Mouse (Mus musculus) CD4-positive helper T cell, adult 2 months (primary cell): ENCODE data around the gene Bbox1.

ENCODE experiments used
- DNase-seq: peaks from one replicate; pipeline ENCODE4 v3.0.0-alpha.2; 2012; ENCODE audit warnings: low read depth, missing footprints, low spot score

The Bbox1 gene

DNA sequence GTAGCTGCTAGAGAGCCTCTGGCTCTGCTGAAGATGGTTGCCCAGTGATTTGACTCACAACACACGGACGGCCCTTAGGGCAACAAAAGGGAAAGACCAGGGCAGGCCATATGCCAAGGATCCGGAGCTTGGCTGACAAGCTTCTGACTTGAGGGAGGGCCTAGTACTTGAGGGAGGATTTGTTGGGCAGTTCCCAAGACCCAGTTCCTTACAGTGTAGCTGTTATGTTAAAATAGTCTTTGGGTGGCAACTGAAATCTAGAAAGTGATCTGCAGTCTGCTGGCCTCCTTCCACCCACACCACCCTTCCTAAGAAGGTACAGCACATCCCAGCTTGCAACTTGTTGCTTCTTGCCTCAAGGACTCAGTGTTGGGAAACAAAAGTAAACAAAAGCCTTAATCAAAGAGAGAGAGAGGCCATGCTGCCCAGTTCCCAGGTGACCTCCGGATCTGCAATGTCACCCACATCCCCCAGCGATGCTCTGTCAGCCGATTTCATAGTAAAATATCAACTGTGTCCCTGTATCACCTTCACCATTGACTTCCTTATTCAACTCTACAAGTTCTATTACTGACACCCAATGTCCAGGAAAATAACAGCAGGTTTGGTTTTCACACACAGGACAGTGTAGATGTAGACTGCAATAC, at the start of gene Bbox1:
Gene Bbox1, minus strand, starts transcription at position 52 of the 647 bp plus-strand sequence.
- no peak for DNase-seq

GRCm38 (mm10) chr2:110363855-110364254, 49.5 kb upstream of the Bbox1 start:
- DNase-seq: no peak

GRCm38 (mm10) chr2:110362432-110363283, 48.3 kb upstream of the Bbox1 start, which contains the start of gene Fibin:
Fibin (minus strand) TSS chr2:110363183.
- no peak for DNase-seq

- DNase-seq: no peak
Measured at GRCm38 (mm10) chr2:110353302-110353970, 39.1 kb upstream of the Bbox1 start.

GRCm38 (mm10) chr2:110351843-110352251, 37.5 kb upstream of the Bbox1 start:
- DNase-seq: no peak

GRCm38 (mm10) chr2:110351406-110351805, 37.0 kb upstream of the Bbox1 start:
- no peak for DNase-seq

DNA sequence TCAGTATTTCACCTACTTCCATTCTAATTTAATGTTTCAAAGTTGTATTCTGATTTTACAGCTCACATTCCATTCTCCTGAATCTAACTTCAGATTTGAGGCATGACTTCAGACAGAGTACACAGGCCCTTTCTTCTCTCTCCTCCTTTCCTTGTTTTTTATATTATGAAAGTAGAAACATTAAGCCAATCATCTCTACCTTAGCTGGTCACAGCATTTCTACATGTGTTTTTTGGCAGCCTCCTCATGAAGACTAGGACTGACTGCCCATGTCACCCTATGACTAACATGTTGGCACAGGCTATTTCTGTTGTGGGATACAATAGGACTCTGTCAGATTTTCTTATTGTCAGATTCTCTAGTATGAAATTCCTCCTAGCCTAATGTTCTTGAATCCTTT, 14.6 kb upstream of the Bbox1 start:
- DNase-seq: no peak

DNA sequence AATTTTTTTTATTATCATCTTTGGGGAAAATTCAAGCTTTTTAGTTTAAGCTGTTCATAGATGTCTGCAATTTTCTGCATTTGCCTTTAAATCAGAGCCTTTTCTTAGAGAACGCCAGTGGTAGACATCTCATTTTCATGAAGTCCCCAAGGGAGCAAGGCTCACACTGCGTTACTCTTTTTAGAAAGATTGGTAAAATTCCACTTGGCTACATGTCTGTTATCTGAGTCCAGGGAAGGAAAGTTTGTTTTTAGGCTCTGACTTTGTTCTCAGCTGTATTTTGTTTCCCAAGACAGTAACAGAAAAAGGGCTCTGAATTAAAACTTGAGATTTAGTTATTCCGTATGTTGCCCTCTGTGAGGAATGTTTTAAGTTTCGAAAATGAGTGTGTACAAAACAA, 5.6 kb upstream of the Bbox1 start:
- DNase-seq: no peak

GRCm38 (mm10) chr2:110319266-110319665, 4.9 kb upstream of the Bbox1 start:
- DNase-seq: no peak

DNA sequence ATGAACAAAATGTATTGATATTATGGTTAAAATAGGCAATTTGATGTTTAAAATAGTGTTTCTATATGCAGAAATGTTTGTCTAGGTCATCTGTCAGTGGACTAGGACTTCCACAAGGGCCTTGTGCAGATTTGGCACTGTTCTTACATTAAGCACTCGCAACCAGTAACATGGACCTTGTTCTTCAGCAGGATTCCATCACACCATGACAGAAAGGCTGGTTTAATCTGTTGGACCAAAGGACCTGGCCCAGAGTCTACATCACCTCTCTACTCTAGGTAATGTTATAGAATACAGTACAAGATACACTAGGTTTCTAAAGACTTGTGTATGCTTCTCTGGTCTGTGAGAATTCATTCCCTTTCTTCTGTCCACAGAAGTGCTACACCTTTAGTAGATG, 4.4 kb upstream of the Bbox1 start:
- no peak for DNase-seq

DNA sequence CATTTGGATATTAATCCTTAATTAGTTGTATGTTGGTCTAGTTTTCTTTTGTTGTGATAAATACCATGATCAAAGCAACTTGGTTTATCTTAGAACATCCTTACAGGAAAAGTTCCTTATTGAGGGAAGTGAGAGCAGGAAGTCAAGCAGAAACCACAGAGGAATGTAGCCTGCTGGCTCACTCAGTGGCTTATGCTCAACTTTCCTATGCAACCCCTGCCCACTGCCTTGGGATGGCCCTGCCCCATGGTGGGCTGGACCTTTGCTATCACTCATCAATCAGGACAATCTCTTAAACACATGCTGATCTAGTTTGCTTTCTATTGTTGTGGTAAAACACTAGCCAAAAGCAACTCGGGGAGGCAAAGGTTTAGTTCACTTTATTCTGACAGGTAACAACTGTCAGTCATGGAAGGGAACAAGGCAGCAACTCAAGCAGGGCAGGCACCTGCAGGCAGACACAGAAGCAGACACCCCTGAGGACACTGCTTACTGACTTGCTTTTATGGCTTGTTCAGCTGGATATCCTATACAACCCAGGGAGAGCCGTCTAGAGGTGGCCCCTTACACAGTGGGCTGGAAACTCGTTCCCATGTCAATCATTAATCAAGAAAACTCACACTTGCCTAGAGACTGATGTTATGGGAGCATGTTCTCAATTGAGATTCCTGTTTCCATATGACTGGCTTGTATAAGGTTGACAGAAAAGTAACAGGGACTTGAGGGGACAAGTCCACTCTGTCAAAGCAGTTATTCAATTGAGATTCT, 1.9 kb upstream of the Bbox1 start:
- no peak for DNase-seq

DNA sequence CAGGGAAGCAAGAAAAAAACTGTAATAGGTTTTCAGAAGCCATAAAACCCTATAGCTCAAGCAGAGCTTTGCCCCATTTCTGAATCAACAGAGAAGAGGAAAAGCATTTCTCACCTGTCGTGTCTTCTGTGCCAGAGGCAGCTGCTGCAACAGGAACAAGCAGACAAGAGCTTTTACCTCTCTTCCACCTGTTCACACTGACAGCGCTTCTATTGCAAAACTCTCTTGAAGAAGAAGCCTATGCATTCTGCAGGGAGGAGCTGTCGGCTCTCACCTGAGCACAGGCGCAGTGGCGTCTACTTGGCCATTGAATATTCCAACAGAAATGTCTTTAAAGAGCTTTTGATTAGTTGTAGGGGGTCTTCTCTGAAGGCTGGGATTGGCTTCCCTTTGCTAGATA, 286 bp downstream of the Bbox1 start:
- no peak for DNase-seq

DNA sequence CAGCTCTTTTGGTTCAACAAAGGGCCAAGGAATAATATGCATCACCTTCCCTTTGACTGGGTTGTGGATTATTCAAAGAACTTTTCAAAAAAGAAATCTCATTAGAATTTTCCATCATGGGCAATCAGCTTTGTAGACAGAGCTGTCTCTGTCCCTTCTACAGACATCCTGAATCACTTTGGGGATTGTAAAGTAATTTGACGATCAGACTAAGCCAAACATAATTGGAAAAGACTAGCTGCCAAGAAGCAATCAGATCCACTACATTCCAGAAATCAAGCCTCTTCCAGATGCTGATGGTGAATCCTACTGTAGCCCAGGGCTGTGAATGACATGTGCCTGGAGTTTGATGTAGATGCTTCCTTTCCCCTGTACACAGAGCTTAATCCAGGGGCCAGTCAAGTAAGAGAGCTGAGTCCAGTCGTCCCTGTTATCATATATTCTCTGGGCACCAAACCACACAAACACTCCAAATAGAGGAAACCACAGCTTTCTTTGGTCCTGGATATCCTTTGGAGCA, 995 bp downstream of the Bbox1 start:
- no peak for DNase-seq

DNA sequence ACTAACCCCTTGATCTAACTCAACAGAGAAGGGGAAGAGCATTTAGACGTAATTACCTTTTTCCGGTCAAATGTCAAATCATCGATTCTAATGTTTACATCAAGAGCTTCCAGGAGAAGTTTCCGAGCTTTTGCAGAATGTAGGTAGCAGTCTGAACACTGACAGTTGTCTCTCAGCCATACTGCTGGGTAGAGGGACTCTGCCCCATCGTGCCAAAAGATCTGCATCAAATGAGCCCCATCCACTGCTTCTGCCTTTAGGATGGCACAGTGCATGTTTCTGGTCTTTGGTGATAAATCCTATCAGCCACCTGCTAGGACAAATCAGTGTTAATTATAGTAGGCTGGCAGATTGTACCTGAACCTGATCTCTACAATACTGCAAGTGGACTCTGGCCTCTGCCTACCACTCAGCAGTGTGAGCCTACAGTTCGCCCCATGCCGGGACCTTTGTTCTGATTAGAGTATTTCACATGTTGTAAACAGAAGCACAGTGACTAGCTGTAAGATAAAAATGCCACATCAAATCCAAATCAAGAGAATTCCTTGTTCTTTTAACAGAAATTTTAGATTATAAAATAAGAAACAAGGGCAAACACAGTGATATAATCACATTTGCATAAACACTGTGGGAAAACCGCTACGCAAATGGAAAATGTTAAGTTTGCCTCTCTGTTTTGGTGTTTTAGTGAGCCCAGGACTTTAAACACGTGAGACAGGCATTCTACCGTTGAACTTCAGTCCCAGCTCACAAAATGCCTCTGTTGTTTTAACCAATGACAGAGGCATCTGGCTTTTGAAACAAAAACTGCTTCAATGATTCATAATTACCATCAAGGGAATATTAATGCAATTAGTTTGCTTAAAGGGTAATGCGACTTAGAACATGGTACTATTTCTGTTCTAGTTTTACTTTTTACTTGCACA, 8.7 kb downstream of the Bbox1 start:
- DNase-seq: no peak

- no peak for DNase-seq
Measured at GRCm38 (mm10) chr2:110302261-110302660, 12.1 kb downstream of the Bbox1 start.

GRCm38 (mm10) chr2:110301314-110301713, 13.0 kb downstream of the Bbox1 start:
- DNase-seq: no peak

- no peak for DNase-seq
Measured at GRCm38 (mm10) chr2:110294927-110295326, 19.4 kb downstream of the Bbox1 start.

DNA sequence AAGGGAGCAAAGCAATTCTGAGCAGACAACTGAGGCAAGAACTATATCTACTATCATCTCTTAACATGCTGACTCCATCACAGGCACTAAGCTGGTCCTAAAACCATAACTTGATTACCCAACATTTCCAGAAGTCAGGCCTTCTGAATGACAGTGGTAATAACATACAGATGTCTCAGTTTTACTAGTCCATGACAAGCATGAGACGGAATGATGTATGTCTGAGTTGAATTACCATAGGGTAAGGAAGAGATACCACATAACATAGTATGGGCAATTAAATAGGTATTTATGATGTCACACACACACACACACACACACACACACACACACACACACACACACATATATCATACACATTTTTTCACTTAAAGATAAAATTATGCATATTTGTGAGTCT, 26.4 kb downstream of the Bbox1 start:
- DNase-seq: no peak

DNA sequence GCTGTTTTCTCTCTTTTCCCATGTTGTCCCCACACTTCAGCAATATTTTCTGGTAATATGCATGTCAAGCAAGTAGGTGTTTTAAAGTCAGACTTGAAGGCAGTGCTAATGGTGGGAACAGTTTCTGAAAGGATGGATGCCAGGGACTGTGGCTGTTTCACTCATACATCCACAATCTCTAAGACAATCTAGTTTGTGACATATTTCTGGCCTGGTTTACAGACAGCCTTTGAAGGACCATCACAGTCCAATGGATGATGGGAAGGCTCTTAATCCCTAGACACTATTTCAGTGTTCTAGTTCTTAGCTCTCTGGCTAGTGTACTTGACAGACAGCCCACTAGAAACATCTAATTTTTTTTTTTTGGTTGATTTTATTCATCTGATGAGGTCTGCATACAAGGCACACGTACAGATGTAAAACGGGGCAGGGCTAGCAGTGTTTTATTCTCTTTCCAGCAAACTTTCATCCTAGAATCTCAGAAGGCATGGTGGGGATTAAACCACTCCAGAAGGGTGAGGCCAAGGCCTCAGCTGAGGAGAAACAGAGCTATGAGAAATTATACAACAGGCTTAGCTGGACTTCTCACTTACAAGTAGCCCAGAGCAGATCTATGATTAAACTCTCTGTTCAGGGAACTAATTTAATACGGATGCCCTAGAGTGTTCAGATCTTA, 28.4 kb downstream of the Bbox1 start:
- DNase-seq: no peak

DNA sequence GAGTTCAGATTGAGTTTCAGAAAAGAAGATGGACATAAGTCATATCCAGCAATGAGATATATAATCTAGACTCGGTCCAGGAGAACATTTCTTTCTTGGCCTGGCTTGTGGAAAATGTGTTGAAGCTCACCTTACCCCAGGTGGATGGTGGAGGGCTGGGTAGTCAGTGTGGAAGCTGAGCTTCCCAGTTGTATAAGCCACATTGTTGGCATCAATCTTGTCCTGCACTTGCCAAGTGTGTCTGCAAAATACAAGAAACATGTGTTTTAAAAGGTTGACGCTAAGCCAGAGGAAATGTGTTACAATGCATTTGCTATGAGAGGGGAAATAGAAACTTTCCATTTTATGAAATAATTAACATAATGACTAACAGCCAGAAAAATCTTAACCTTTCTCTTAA, 38.9 kb downstream of the Bbox1 start:
- DNase-seq: no peak
